Mouse (Mus musculus): ENCODE results near the gene Ccdc17.

DNA sequence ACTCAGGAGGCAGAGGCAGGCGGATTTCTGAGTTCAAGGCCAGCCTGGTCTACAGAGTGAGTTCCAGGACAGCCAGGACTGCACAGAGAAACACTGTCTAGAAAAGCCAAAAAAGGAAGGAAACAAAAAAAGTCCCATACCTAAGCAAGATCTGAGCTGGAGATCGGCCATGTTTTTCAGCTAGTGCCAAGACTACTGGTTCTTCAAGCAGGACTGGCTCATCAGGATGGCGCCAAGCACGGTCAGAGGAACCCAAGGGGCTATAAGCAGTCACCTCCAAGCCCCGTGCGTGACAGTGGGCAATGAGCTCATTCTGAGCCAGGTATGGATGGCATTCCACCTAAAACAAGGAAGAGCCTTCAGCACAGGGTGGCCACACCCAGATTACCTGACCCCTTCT is 42.4 kb downstream of the Ccdc17 start:
- TF ChIP-seq POLR2A (IDR thresholded peaks at IDR 0.05; ENCODE audit: low read depth, low read length) (no peak), MEF2A (IDR thresholded peaks at IDR 0.05; ENCODE audit: borderline replicate concordance, low read depth, low read length) (no peak), TCF12 (IDR thresholded peaks at IDR 0.05; ENCODE audit: low read depth, low read length) (no peak), USF1 (IDR thresholded peaks at IDR 0.05; ENCODE audit: low read depth, low read length) (no peak), CTCF (conservative IDR thresholded peaks at IDR 0.05 in 1 of 2, IDR thresholded peaks at IDR 0.05 in 1 of 2; ENCODE audit: low read depth in 2 of 2, low read length in 2 of 2) (no peak), ZMIZ1 (IDR thresholded peaks at IDR 0.05; ENCODE audit: low read depth, low read length) (no peak), ZC3H11A (IDR thresholded peaks at IDR 0.05; ENCODE audit: low read depth, low read length) (no peak), CHD2 (IDR thresholded peaks at IDR 0.05; ENCODE audit: low read length) (no peak), ETS1 (conservative IDR thresholded peaks at IDR 0.05; ENCODE audit: low read depth, low read length) (no peak)
